Mouse (Mus musculus) spleen, adult 2 months (tissue): ENCODE data around the gene Mog.

Experiments
- CTCF ChIP-seq: fragments of 200-500 bp; IDR thresholded peaks from 2 replicates; pipeline ENCODE4 v1.5.1; 2011; ENCODE audit warnings: mild to moderate bottlenecking, inconsistent platforms; ENCODE audit not compliant: insufficient read depth, insufficient read length, insufficient replicate concordance; ENCODE audit errors: extremely low read depth
- POLR2A ChIP-seq: fragments of 200-500 bp; IDR thresholded peaks from 2 replicates; pipeline ENCODE4 v1.6.1; 2011; ENCODE audit warnings: low read depth, low read length, inconsistent platforms

DNA sequence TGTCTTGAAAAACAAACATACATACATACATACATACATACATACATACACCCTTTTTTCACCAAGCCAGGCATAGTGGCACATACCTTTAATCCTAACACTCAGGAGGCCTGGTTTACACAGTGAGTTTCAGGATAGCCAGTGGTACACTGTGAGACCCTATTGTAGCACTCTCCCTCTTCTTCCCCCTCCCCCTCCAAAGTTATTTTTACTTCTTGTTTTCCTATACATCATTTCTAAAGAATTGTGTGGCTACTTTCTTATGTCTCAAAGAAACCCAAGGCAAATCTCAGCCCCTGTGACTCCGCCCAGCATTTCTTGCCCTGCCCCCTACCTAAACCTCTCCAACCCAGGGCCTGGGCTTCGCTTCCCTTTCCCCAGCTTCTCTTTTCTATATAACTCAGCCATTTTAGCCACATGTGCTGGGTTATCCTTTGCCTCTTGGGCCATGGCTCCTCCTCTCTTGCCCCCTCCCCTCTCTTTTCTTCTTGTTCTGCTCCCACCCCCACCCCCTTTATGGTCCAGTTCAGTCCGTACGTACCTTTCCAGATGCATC, 29.4 kb downstream of the Mog start:
- TF ChIP-seq POLR2A (no peak), CTCF (no peak)
